Mouse (Mus musculus): ENCODE data around the gene Adcy1. TPM values are rescaled to one million over a fixed set of nuclear protein-coding genes. Genes with fewer than 3 reads are reported as not detected.

The Adcy1 gene
- polyA plus RNA-seq, 1 experiment from 2014 or later, result 1.2 TPM

- no peak overlapping the region for H3K27ac ChIP-seq
- H3K4me2 ChIP-seq, result peak overlapping the region; percentile 45
- 3% methylated on average over 11 of the region's 11 CpGs for WGBS
- H3K4me3 ChIP-seq, result no peak overlapping the region
- no peaks in the 10 kb centered on the region for H3K36me3 ChIP-seq
- peaks cover 14% of the 10 kb centered on the region for H3K4me1 ChIP-seq
- ATAC-seq (ENCODE audit: insufficient number of reproducible peaks, insufficient read depth, low FRiP score, low TSS enrichment, low read depth), result peak; percentile 65; the same call in 1 of the 2 replicates
- peaks cover 72% of the 10 kb centered on the region for H3K27me3 ChIP-seq
- H3K9ac ChIP-seq, result no peak overlapping the region
- H3K9me3 ChIP-seq, result no peaks in the 10 kb centered on the region
These were observed 7.2 kb upstream of the Adcy1 start for GRCm38 (mm10) chr11:7056121-7056520.

GRCm38 (mm10) chr11:7057781-7058180 is 5.5 kb upstream of the Adcy1 start:
- Histone ChIP-seq H3K9me3 (no peaks in the 10 kb centered on the region), H3K4me2 (no peak overlapping the region), H3K27me3 (peaks cover 88% of the 10 kb centered on the region), H3K27ac (no peak overlapping the region), H3K9ac (no peak overlapping the region), H3K4me3 (no peak overlapping the region), H3K4me1 (peaks cover 16% of the 10 kb centered on the region), H3K36me3 (no peaks in the 10 kb centered on the region)
- 79% methylated on average over 7 of the region's 7 CpGs for WGBS
- no peak for ATAC-seq (ENCODE audit: insufficient number of reproducible peaks, insufficient read depth, low FRiP score, low TSS enrichment, low read depth)

- WGBS, result 32% methylated on average over 6 of the region's 6 CpGs
These were observed 1.3 kb upstream of the Adcy1 start for GRCm38 (mm10) chr11:7061961-7062360.

GRCm38 (mm10) chr11:7062566-7062965 is 723 bp upstream of the Adcy1 start:
- Histone ChIP-seq H3K4me2 (peak overlapping the region; percentile 94), H3K27me3 (peaks cover 94% of the 10 kb centered on the region), H3K9ac (no peak overlapping the region), H3K36me3 (no peaks in the 10 kb centered on the region), H3K4me3 (peak overlapping the region; percentile 64), H3K9me3 (no peaks in the 10 kb centered on the region), H3K27ac (no peak overlapping the region), H3K4me1 (peaks cover 31% of the 10 kb centered on the region)
- WGBS, result 10% methylated on average over 10 of the region's 10 CpGs
- ATAC-seq (ENCODE audit: insufficient number of reproducible peaks, insufficient read depth, low FRiP score, low TSS enrichment, low read depth), result no peak

More at GRCm38 (mm10) chr11:7061961-7062360, 1.3 kb upstream of the Adcy1 start:
- no peak overlapping the region for H3K9ac ChIP-seq
- no peak overlapping the region for H3K27ac ChIP-seq
- H3K4me1 ChIP-seq, result peaks cover 31% of the 10 kb centered on the region
- H3K4me2 ChIP-seq, result no peak overlapping the region
- no peak overlapping the region for H3K4me3 ChIP-seq
- H3K27me3 ChIP-seq, result peaks cover 94% of the 10 kb centered on the region
- H3K9me3 ChIP-seq, result no peaks in the 10 kb centered on the region
- H3K36me3 ChIP-seq, result no peaks in the 10 kb centered on the region
- ATAC-seq (ENCODE audit: insufficient number of reproducible peaks, insufficient read depth, low FRiP score, low TSS enrichment, low read depth), result no peak

GRCm38 (mm10) chr11:7063681-7064267 is 485 bp downstream of the Adcy1 start:
- no peaks in the 10 kb centered on the region for H3K36me3 ChIP-seq
- H3K9ac ChIP-seq, result peak overlapping the region; percentile 72
- no peaks in the 10 kb centered on the region for H3K9me3 ChIP-seq
- ATAC-seq (ENCODE audit: insufficient number of reproducible peaks, insufficient read depth, low FRiP score, low TSS enrichment, low read depth), result no peak
- H3K27ac ChIP-seq, result no peak overlapping the region
- peaks cover 31% of the 10 kb centered on the region for H3K4me1 ChIP-seq
- peaks cover 88% of the 10 kb centered on the region for H3K27me3 ChIP-seq
- WGBS, result under 1% methylated on average over 34 of the region's 53 CpGs
- H3K4me2 ChIP-seq, result peak overlapping the region; percentile 94
- peak overlapping the region; percentile 64 for H3K4me3 ChIP-seq

- Histone ChIP-seq H3K4me1 (peaks cover 31% of the 10 kb centered on the region), H3K36me3 (no peaks in the 10 kb centered on the region), H3K9ac (peak overlapping the region; percentile 72), H3K27me3 (peaks cover 81% of the 10 kb centered on the region), H3K9me3 (no peaks in the 10 kb centered on the region), H3K27ac (no peak overlapping the region), H3K4me3 (peak overlapping the region; percentile 64), H3K4me2 (peak overlapping the region; percentile 94)
- 2% methylated on average over 25 of the region's 26 CpGs for WGBS
- ATAC-seq (ENCODE audit: insufficient number of reproducible peaks, insufficient read depth, low FRiP score, low TSS enrichment, low read depth), result no peak; the same call in 1 of the 2 replicates
These were observed 1.3 kb downstream of the Adcy1 start for GRCm38 (mm10) chr11:7064484-7065185.

- Histone ChIP-seq H3K9ac (no peak overlapping the region), H3K4me2 (peak overlapping the region; percentile 94), H3K4me1 (peaks cover 31% of the 10 kb centered on the region), H3K36me3 (no peaks in the 10 kb centered on the region), H3K27ac (no peak overlapping the region), H3K4me3 (peak overlapping the region; percentile 64), H3K9me3 (no peaks in the 10 kb centered on the region), H3K27me3 (peaks cover 73% of the 10 kb centered on the region)
- ATAC-seq (ENCODE audit: insufficient number of reproducible peaks, insufficient read depth, low FRiP score, low TSS enrichment, low read depth), result no peak
- WGBS, result 9% methylated on average over 4 of the region's 4 CpGs
These were observed 2.1 kb downstream of the Adcy1 start for GRCm38 (mm10) chr11:7065388-7065787.

GRCm38 (mm10) chr11:7065876-7066275 is 2.6 kb downstream of the Adcy1 start:
- Histone ChIP-seq H3K4me3 (no peak overlapping the region), H3K27ac (no peak overlapping the region), H3K27me3 (peaks cover 68% of the 10 kb centered on the region), H3K36me3 (no peaks in the 10 kb centered on the region), H3K4me1 (peaks cover 31% of the 10 kb centered on the region), H3K9ac (no peak overlapping the region), H3K4me2 (no peak overlapping the region), H3K9me3 (no peaks in the 10 kb centered on the region)
- no peak for ATAC-seq (ENCODE audit: insufficient number of reproducible peaks, insufficient read depth, low FRiP score, low TSS enrichment, low read depth)
- WGBS, result 38% methylated on average over 5 of the region's 5 CpGs

- 77% methylated on average over 4 of the region's 4 CpGs for WGBS
- peaks cover 36% of the 10 kb centered on the region for H3K4me1 ChIP-seq
- peaks cover 55% of the 10 kb centered on the region for H3K27me3 ChIP-seq
- no peaks in the 10 kb centered on the region for H3K9me3 ChIP-seq
- no peaks in the 10 kb centered on the region for H3K36me3 ChIP-seq
- no peak overlapping the region for H3K27ac ChIP-seq
- H3K4me2 ChIP-seq, result no peak overlapping the region
- ATAC-seq (ENCODE audit: insufficient number of reproducible peaks, insufficient read depth, low FRiP score, low TSS enrichment, low read depth), result no peak
- H3K9ac ChIP-seq, result no peak overlapping the region
- H3K4me3 ChIP-seq, result no peak overlapping the region
These were observed 4.0 kb downstream of the Adcy1 start for GRCm38 (mm10) chr11:7067263-7067662.

- 83% methylated on average over 12 of the region's 12 CpGs for WGBS
- no peak overlapping the region for H3K4me3 ChIP-seq
- no peaks in the 10 kb centered on the region for H3K36me3 ChIP-seq
- H3K4me2 ChIP-seq, result no peak overlapping the region
- peaks cover 45% of the 10 kb centered on the region for H3K27me3 ChIP-seq
- H3K4me1 ChIP-seq, result peaks cover 47% of the 10 kb centered on the region
- H3K9me3 ChIP-seq, result no peaks in the 10 kb centered on the region
- no peak overlapping the region for H3K9ac ChIP-seq
- no peak overlapping the region for H3K27ac ChIP-seq
- ATAC-seq (ENCODE audit: insufficient number of reproducible peaks, insufficient read depth, low FRiP score, low TSS enrichment, low read depth), result no peak
These were observed 5.4 kb downstream of the Adcy1 start for GRCm38 (mm10) chr11:7068479-7069235.

- Histone ChIP-seq H3K4me3 (no peak overlapping the region), H3K36me3 (no peaks in the 10 kb centered on the region), H3K4me2 (no peak overlapping the region), H3K4me1 (peaks cover 40% of the 10 kb centered on the region), H3K27me3 (peaks cover 34% of the 10 kb centered on the region), H3K9me3 (no peaks in the 10 kb centered on the region), H3K9ac (no peak overlapping the region), H3K27ac (no peak overlapping the region)
- WGBS, result 87% methylated on average over 4 of the region's 4 CpGs
- ATAC-seq (ENCODE audit: insufficient number of reproducible peaks, insufficient read depth, low FRiP score, low TSS enrichment, low read depth), result no peak
These were observed 6.5 kb downstream of the Adcy1 start for GRCm38 (mm10) chr11:7069762-7070161.

Data from embryonic facial prominence, embryonic 13.5 days (tissue).